Mouse (Mus musculus) retina, adult 2 months (tissue): ENCODE data around the gene Bhlhe40.

Source experiments
- DNase-seq: peaks from one replicate; pipeline ENCODE4 v3.0.0-alpha.2; 2012; ENCODE audit warnings: low read depth, low spot score

The Bhlhe40 gene

GRCm38 (mm10) chr6:108688344-108688743, 27.9 kb downstream of the Bhlhe40 start:
- DNase-seq: no peak

- DNase-seq: no peak
Observed at GRCm38 (mm10) chr6:108692986-108693385, 32.6 kb downstream of the Bhlhe40 start.

GRCm38 (mm10) chr6:108694965-108695724, 34.7 kb downstream of the Bhlhe40 start:
- no peak for DNase-seq

GRCm38 (mm10) chr6:108695844-108696821, 35.7 kb downstream of the Bhlhe40 start:
- no peak for DNase-seq

GRCm38 (mm10) chr6:108696822-108697202, 36.4 kb downstream of the Bhlhe40 start:
- DNase-seq: no peak

GRCm38 (mm10) chr6:108697345-108697744, 36.9 kb downstream of the Bhlhe40 start:
- DNase-seq: no peak

- no peak for DNase-seq
Observed at GRCm38 (mm10) chr6:108698343-108698870, 38.0 kb downstream of the Bhlhe40 start.

GRCm38 (mm10) chr6:108699679-108700078, 39.2 kb downstream of the Bhlhe40 start:
- DNase-seq: no peak

GRCm38 (mm10) chr6:108700638-108701343, 40.4 kb downstream of the Bhlhe40 start:
- no peak for DNase-seq

GRCm38 (mm10) chr6:108702648-108703047, 42.2 kb downstream of the Bhlhe40 start:
- no peak for DNase-seq

GRCm38 (mm10) chr6:108703085-108703484, 42.7 kb downstream of the Bhlhe40 start:
- no peak for DNase-seq

- DNase-seq: no peak
Observed at GRCm38 (mm10) chr6:108704316-108705080, 44.1 kb downstream of the Bhlhe40 start.

GRCm38 (mm10) chr6:108705957-108706356, 45.5 kb downstream of the Bhlhe40 start:
- no peak for DNase-seq

GRCm38 (mm10) chr6:108706994-108707645, 46.7 kb downstream of the Bhlhe40 start:
- DNase-seq: no peak

- no peak for DNase-seq
Observed at GRCm38 (mm10) chr6:108709131-108709470, 48.7 kb downstream of the Bhlhe40 start.

- peak; percentile 37 for DNase-seq
Observed at GRCm38 (mm10) chr6:108709471-108710231, 49.2 kb downstream of the Bhlhe40 start.

GRCm38 (mm10) chr6:108710667-108711066, 50.2 kb downstream of the Bhlhe40 start:
- no peak for DNase-seq

- no peak for DNase-seq
Observed at GRCm38 (mm10) chr6:108711192-108711964, 50.9 kb downstream of the Bhlhe40 start.

- no peak for DNase-seq
Observed at GRCm38 (mm10) chr6:108712148-108712547, 51.7 kb downstream of the Bhlhe40 start.
